Mouse (Mus musculus) ES-E14 (cell line): Measurements from ENCODE around the gene Dclk1.
"Not testable (repeated sequence)": the region's sequence is repeated elsewhere in the genome, so short reads cannot be mapped to it uniquely, and the experiment has no call there.

Experiments
- CHD2 ChIP-seq: IDR thresholded peaks from 2 replicates; pipeline ENCODE4 v1.6.1; 2014; ENCODE audit warnings: mild to moderate bottlenecking, low read depth, low read length, inconsistent platforms
- HCFC1 ChIP-seq: IDR thresholded peaks from 2 replicates; pipeline ENCODE4 v1.6.1; 2012; ENCODE audit warnings: low read length, inconsistent platforms, borderline replicate concordance; ENCODE audit not compliant: insufficient read depth
- MAFK ChIP-seq: IDR thresholded peaks from 2 replicates; pipeline ENCODE4 v1.6.1; 2014; ENCODE audit warnings: mild to moderate bottlenecking, low read depth, low read length, inconsistent platforms; ENCODE audit not compliant: insufficient read depth
- ZNF384 ChIP-seq: IDR thresholded peaks from 2 replicates; pipeline ENCODE4 v1.6.1; 2012; ENCODE audit warnings: low read depth, low read length, inconsistent platforms

- not testable (repeated sequence) for TF ChIP-seq HCFC1, CHD2, ZNF384, MAFK
These were observed 38.5 kb upstream of the Dclk1 start for GRCm38 (mm10) chr3:55203621-55204020.
